Mouse (Mus musculus): ENCODE results near the gene Dnaic2. TPM values are rescaled to one million over a fixed set of nuclear protein-coding genes. Genes with fewer than 3 reads are reported as not detected.

Gene Dnaic2
- polyA plus RNA-seq, 1 experiment from 2014 or later: 0.14 TPM

DNA sequence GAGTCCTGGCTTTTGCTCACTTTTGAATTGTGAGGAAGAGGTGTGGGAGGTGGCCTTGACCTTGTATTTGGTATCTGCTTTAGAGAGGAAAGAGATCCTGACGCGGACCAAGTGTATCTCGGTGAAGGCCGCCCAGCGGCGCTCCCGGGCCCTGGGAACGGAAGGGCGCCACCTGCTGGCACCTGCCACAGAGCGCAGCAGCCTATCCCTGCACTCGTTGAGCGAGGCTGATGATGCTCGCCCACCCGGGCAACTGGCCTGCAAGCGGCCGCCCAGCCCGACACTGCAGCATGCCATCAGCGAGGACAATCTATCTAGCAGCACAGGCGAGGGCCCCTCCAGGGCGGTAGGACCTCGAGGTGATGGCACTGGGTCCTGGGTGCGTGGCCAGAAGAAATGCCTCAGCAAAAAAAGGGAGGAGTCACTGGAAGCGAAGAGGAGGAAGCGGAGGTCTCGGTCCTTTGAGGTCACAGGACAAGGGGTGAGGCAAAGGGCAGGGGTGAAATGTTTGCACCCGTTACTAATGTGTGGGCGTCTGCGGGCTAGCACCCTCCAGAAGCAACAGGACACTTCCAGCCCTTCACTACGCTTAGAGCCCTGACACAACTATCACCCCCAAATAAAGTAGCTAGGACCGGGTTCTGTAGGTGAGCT, 62.0 kb downstream of the Dnaic2 start:
- DNase-seq (ENCODE audit: low spot score) (peak; percentile 93), ATAC-seq (replicated peaks; ENCODE audit: low FRiP score, low TSS enrichment, low read depth) (peak; percentile 68)
- Histone ChIP-seq H3K27me3 (replicated peaks; ENCODE audit: control insufficient read depth, insufficient read depth, low read length) (peaks cover 95% of the 10 kb centered on the region), H3K27ac (ENCODE audit: low read depth) (no peak overlapping the region), H3K9ac (ENCODE audit: low read length) (no peak overlapping the region), H3K4me3 (ENCODE audit: low read depth, low read length) (no peak overlapping the region), H3K9me3 (ENCODE audit: control insufficient read depth, low read length) (no peaks in the 10 kb centered on the region), H3K4me1 (replicated peaks; ENCODE audit: control insufficient read depth, insufficient read depth, low read length) (peaks cover 13% of the 10 kb centered on the region), H3K36me3 (ENCODE audit: control insufficient read depth, insufficient read depth, low read length) (no peaks in the 10 kb centered on the region), H3K4me2 (ENCODE audit: low read length) (no peak overlapping the region; the same call in 1 of the 2 replicates)
- 8% methylated on average over 30 of the region's 30 CpGs for WGBS

DNA sequence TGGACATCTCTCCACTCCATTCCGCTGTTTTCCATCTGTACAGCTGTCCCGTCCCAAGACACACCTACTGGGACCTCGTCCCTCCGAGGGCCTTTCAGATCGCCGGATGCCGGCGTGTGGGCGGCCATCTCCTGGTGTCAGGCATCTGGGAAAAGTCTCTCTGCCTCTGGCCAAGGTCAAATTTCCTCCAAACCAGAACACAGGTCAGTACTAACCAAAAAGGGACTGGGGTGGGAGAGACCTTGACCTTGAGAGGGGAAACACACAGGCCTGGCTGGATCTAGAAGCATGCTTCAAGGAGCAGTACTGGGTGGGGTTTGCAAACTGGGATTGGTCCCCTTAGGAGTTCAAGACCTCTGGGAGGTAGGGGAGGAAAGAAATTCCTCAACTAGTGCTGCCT, 62.5 kb downstream of the Dnaic2 start:
- DNase-seq (ENCODE audit: low spot score) (no peak), ATAC-seq (replicated peaks; ENCODE audit: low FRiP score, low TSS enrichment, low read depth) (no peak)
- no peaks in the 10 kb centered on the region for H3K9me3 ChIP-seq (ENCODE audit: control insufficient read depth, low read length)
- H3K27ac ChIP-seq (ENCODE audit: low read depth): no peak overlapping the region
- peaks cover 93% of the 10 kb centered on the region for H3K27me3 ChIP-seq (replicated peaks; ENCODE audit: control insufficient read depth, insufficient read depth, low read length)
- H3K4me1 ChIP-seq (replicated peaks; ENCODE audit: control insufficient read depth, insufficient read depth, low read length): peaks cover 13% of the 10 kb centered on the region
- no peak overlapping the region for H3K9ac ChIP-seq (ENCODE audit: low read length)
- no peak overlapping the region for H3K4me3 ChIP-seq (ENCODE audit: low read depth, low read length)
- no peaks in the 10 kb centered on the region for H3K36me3 ChIP-seq (ENCODE audit: control insufficient read depth, insufficient read depth, low read length)
- no peak overlapping the region for H3K4me2 ChIP-seq (ENCODE audit: low read length)
- 57% methylated on average over 9 of the region's 9 CpGs for WGBS

DNA sequence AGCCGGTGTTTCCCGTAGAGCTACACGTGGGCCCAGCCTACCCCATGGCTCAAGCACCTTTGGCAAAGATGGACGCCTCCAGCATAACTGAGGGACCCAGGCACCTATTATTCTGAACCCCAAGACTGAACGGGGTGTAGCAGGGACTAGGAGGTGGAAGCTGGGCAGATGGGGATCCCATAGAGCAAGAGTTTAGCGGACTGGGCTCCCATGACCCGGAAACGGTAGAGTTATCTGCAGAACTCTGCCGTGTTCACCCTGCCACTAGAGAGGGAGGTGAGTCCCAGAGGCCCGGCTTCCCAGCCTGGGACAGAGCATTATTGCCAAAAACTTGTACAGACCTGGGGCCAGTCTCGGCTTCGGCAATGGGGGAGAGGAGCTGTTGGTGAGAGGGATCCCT, 63.0 kb downstream of the Dnaic2 start:
- 66% methylated on average over 12 of the region's 12 CpGs for WGBS
- no peaks in the 10 kb centered on the region for H3K36me3 ChIP-seq (ENCODE audit: control insufficient read depth, insufficient read depth, low read length)
- no peak overlapping the region for H3K27ac ChIP-seq (ENCODE audit: low read depth)
- no peak overlapping the region for H3K4me2 ChIP-seq (ENCODE audit: low read length)
- H3K4me1 ChIP-seq (replicated peaks; ENCODE audit: control insufficient read depth, insufficient read depth, low read length): peaks cover 17% of the 10 kb centered on the region
- DNase-seq (ENCODE audit: low spot score): no peak
- H3K27me3 ChIP-seq (replicated peaks; ENCODE audit: control insufficient read depth, insufficient read depth, low read length): peaks cover 88% of the 10 kb centered on the region
- H3K4me3 ChIP-seq (ENCODE audit: low read depth, low read length): no peak overlapping the region
- no peak overlapping the region for H3K9ac ChIP-seq (ENCODE audit: low read length)
- ATAC-seq (replicated peaks; ENCODE audit: low FRiP score, low TSS enrichment, low read depth): no peak
- no peaks in the 10 kb centered on the region for H3K9me3 ChIP-seq (ENCODE audit: control insufficient read depth, low read length)

DNA sequence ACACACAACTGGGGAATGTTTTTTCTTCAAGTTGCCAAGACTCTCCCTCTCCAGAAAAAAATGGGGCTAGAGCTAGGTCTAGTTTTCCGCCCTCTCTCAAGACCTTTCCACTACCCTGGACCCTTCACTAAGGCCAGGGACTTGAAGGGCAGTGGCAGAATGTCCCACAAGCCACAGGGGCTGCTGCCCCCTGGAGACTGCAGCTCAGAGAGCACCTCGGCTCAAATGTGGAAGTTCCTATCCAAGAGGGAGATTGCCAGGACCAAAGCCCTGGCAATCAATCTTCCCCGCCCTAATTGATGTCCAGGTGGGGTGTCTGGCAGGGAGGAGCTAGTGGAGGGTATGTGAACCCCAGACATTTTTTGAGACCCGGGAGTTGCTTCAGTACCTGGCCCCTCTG, 63.6 kb downstream of the Dnaic2 start:
- Histone ChIP-seq H3K27ac (ENCODE audit: low read depth) (no peak overlapping the region), H3K9me3 (ENCODE audit: control insufficient read depth, low read length) (no peaks in the 10 kb centered on the region), H3K4me3 (ENCODE audit: low read depth, low read length) (no peak overlapping the region), H3K36me3 (ENCODE audit: control insufficient read depth, insufficient read depth, low read length) (no peaks in the 10 kb centered on the region), H3K27me3 (replicated peaks; ENCODE audit: control insufficient read depth, insufficient read depth, low read length) (peaks cover 82% of the 10 kb centered on the region), H3K4me2 (ENCODE audit: low read length) (no peak overlapping the region), H3K4me1 (replicated peaks; ENCODE audit: control insufficient read depth, insufficient read depth, low read length) (peaks cover 22% of the 10 kb centered on the region), H3K9ac (ENCODE audit: low read length) (no peak overlapping the region)
- no peak for DNase-seq (ENCODE audit: low spot score)
- 22% methylated on average over 4 of the region's 4 CpGs for WGBS
- no peak for ATAC-seq (replicated peaks; ENCODE audit: low FRiP score, low TSS enrichment, low read depth)

DNA sequence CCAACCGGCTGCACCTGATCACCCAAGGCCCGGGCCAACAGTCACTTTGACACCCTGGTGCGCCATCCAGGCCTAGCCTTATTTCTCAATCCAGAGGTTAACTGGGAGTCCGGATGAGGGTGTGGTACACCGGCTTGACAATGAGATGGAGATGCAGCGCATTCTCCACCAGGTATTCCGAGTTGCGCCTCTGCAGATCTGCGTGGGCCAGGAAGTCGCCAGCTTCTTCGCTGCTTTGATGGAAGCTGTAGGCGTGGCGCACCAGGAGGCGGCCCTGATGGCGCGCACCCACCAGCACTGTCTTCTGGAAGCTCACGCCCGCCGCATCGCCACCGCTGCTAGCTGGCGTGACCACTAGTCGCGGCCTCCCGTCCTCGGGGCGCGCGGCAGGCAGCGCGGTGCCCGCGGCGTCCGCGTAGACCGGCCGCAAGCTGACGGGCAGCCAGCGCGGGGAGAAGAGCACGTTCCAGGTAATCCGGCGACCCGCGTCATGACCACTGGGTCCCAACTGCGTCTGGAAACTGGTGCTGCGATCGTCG, 64.2 kb downstream of the Dnaic2 start:
- ATAC-seq (replicated peaks; ENCODE audit: low FRiP score, low TSS enrichment, low read depth): no peak
- WGBS: 3% methylated on average over 48 of the region's 50 CpGs
- Histone ChIP-seq H3K4me3 (ENCODE audit: low read depth, low read length) (peak overlapping the region; percentile 41), H3K27ac (ENCODE audit: low read depth) (no peak overlapping the region), H3K9me3 (ENCODE audit: control insufficient read depth, low read length) (no peaks in the 10 kb centered on the region), H3K9ac (ENCODE audit: low read length) (no peak overlapping the region; the same call in 1 of the 2 replicates), H3K27me3 (replicated peaks; ENCODE audit: control insufficient read depth, insufficient read depth, low read length) (peaks cover 76% of the 10 kb centered on the region), H3K4me2 (ENCODE audit: low read length) (peak overlapping the region; percentile 80), H3K4me1 (replicated peaks; ENCODE audit: control insufficient read depth, insufficient read depth, low read length) (peaks cover 26% of the 10 kb centered on the region), H3K36me3 (ENCODE audit: control insufficient read depth, insufficient read depth, low read length) (no peaks in the 10 kb centered on the region)
- peak; percentile 63 for DNase-seq (ENCODE audit: low spot score)

DNA sequence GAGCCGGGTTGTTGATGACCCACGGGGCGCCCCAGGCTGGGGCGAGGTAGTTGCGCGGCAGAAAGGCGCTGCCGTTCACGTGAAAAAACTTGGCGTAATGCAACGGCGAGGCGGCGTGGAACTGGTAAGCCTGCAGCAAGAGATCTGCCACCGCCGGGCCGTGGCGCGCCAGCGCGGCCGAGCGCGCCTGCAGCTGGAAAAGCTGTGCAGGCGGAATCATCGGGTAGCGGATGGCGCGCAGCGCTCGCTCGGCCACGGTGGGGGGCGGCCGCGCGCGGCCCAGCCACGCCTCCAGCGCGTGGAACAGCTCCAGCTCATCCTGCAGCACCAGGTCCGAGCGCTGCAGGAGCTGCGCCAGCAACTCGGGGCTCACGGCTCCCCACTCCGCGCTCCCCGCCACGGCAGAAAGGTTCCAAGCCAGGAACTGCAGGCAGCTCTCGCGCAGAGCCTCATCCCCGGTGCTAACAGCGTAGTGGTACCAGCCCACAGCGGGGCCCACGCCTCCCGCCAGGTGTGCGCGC, 64.7 kb downstream of the Dnaic2 start:
- ATAC-seq (replicated peaks; ENCODE audit: low FRiP score, low TSS enrichment, low read depth) (no peak; the same call in 1 of the 2 replicates), DNase-seq (ENCODE audit: low spot score) (no peak)
- peak overlapping the region; percentile 80 for H3K4me2 ChIP-seq (ENCODE audit: low read length)
- peak overlapping the region; percentile 41 for H3K4me3 ChIP-seq (ENCODE audit: low read depth, low read length)
- H3K9ac ChIP-seq (ENCODE audit: low read length): no peak overlapping the region; the same call in 1 of the 2 replicates
- no peak overlapping the region for H3K27ac ChIP-seq (ENCODE audit: low read depth)
- no peaks in the 10 kb centered on the region for H3K9me3 ChIP-seq (ENCODE audit: control insufficient read depth, low read length)
- peaks cover 26% of the 10 kb centered on the region for H3K4me1 ChIP-seq (replicated peaks; ENCODE audit: control insufficient read depth, insufficient read depth, low read length)
- under 1% methylated on average over 55 of the region's 59 CpGs for WGBS
- H3K36me3 ChIP-seq (ENCODE audit: control insufficient read depth, insufficient read depth, low read length): no peaks in the 10 kb centered on the region
- H3K27me3 ChIP-seq (replicated peaks; ENCODE audit: control insufficient read depth, insufficient read depth, low read length): peaks cover 73% of the 10 kb centered on the region

DNA sequence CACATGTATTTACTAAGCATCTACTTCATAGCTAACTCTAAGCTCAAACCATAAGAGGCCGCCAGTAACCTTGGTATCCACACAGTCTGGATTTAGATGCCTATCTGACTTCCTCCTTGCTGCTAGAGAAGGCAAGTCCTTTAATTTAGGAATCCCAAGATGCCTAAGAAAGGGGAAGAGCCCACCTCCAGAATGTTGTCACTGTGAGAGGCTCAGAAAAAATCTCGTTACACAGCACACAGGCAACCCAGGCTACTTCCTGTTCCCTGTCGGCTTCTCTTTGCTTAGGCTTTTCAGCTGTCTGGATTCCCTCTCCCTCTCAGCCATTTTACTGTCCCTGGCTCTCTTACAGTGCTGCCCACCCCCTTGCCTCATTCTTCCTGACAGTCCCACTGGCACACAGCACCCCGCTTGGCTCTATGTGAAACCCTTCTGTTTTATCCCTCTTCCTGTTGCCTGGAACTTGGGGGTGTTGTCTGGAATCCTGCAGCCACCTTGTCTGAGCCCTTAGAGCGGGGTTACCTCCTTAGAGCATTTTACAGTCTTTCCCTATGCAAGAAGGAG, 65.8 kb downstream of the Dnaic2 start:
- H3K9ac ChIP-seq (ENCODE audit: low read length): no peak overlapping the region
- no peak overlapping the region for H3K27ac ChIP-seq (ENCODE audit: low read depth)
- no peak overlapping the region for H3K4me2 ChIP-seq (ENCODE audit: low read length)
- ATAC-seq (replicated peaks; ENCODE audit: low FRiP score, low TSS enrichment, low read depth) (no peak), DNase-seq (ENCODE audit: low spot score) (no peak)
- H3K27me3 ChIP-seq (replicated peaks; ENCODE audit: control insufficient read depth, insufficient read depth, low read length): peaks cover 63% of the 10 kb centered on the region
- peaks cover 26% of the 10 kb centered on the region for H3K4me1 ChIP-seq (replicated peaks; ENCODE audit: control insufficient read depth, insufficient read depth, low read length)
- no peaks in the 10 kb centered on the region for H3K9me3 ChIP-seq (ENCODE audit: control insufficient read depth, low read length)
- 58% methylated on average over 5 of the region's 5 CpGs for WGBS
- H3K36me3 ChIP-seq (ENCODE audit: control insufficient read depth, insufficient read depth, low read length): no peaks in the 10 kb centered on the region
- no peak overlapping the region for H3K4me3 ChIP-seq (ENCODE audit: low read depth, low read length)

DNA sequence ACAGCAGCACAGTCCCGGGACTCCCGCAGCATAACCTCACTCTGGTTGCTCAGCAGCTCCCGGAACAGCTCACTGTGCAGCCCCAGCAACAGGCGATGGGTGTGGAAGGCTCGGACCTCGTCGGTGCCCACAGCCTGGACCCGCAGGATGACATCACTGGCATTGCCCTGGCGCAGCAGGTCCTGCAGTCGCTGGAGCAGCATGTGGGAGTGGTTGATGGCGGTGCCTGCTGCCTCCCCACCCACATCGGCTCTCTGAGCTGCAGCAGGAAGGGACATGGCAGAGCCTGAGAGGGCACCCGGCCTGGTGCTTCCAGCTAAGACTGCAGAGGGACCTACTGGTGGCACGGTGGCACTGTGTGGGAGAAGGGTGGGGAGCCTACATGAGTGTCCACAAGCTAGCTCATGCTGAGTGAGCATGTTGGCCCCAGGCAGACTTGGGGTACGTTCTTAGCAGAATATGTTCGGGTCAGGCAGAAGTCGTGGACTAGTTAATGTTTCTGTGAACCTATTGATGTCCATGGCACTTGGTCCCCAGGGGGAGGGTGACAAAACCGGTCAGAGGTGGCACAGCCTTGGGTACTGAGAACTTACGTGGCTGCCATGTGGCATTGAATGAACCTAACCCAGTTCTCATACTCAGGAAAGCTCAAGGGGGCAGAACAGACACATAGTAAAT, 66.8 kb downstream of the Dnaic2 start:
- H3K4me1 ChIP-seq (replicated peaks; ENCODE audit: control insufficient read depth, insufficient read depth, low read length): peaks cover 26% of the 10 kb centered on the region
- no peaks in the 10 kb centered on the region for H3K36me3 ChIP-seq (ENCODE audit: control insufficient read depth, insufficient read depth, low read length)
- DNase-seq (ENCODE audit: low spot score) (no peak), ATAC-seq (replicated peaks; ENCODE audit: low FRiP score, low TSS enrichment, low read depth) (no peak)
- WGBS: 70% methylated on average over 19 of the region's 19 CpGs
- H3K27ac ChIP-seq (ENCODE audit: low read depth): no peak overlapping the region
- H3K9me3 ChIP-seq (ENCODE audit: control insufficient read depth, low read length): no peaks in the 10 kb centered on the region
- no peak overlapping the region for H3K4me2 ChIP-seq (ENCODE audit: low read length)
- H3K27me3 ChIP-seq (replicated peaks; ENCODE audit: control insufficient read depth, insufficient read depth, low read length): peaks cover 53% of the 10 kb centered on the region
- H3K9ac ChIP-seq (ENCODE audit: low read length): no peak overlapping the region
- no peak overlapping the region for H3K4me3 ChIP-seq (ENCODE audit: low read depth, low read length)

Measured in intestine, embryonic 14.5 days (tissue).